Mouse (Mus musculus): ENCODE data around the gene Vmn1r170. TPM values are rescaled to one million over a fixed set of nuclear protein-coding genes. Genes with fewer than 3 reads are reported as not detected.
"Not testable (repeated sequence)": the region's sequence is repeated elsewhere in the genome, so short reads cannot be mapped to it uniquely, and the experiment has no call there.

The Vmn1r170 gene
- not detected in 2 replicates for polyA plus RNA-seq (2014; fragmentation: Nextera tagmentation; extraction: Ambion mirVana)

- H3K27me3 ChIP-seq (ENCODE audit: control insufficient read depth, insufficient read depth, low read length); DNase-seq (ENCODE audit: low spot score); H3K36me3 ChIP-seq (ENCODE audit: control insufficient read depth, insufficient read depth, low read length); H3K4me1 ChIP-seq (ENCODE audit: control insufficient read depth, insufficient read depth, low read length); H3K4me2 ChIP-seq (ENCODE audit: low read depth); H3K4me3 ChIP-seq (ENCODE audit: low read depth, low read length); ATAC-seq (ENCODE audit: insufficient read depth, low FRiP score, low TSS enrichment); H3K9ac ChIP-seq (ENCODE audit: low read length); H3K27ac ChIP-seq (ENCODE audit: low read depth, low read length); H3K9me3 ChIP-seq (ENCODE audit: control insufficient read depth, low read length): not testable (repeated sequence)
- 46% methylated on average over 1 of the region's 1 CpGs for WGBS
Measured at GRCm38 (mm10) chr7:23605875-23606274, at the start of gene Vmn1r170. Gene Vmn1r170, plus strand, starts transcription at chr7:23606175.

- DNase-seq (ENCODE audit: low spot score); H3K4me1 ChIP-seq (ENCODE audit: control insufficient read depth, insufficient read depth, low read length); H3K27me3 ChIP-seq (ENCODE audit: control insufficient read depth, insufficient read depth, low read length); H3K27ac ChIP-seq (ENCODE audit: low read depth, low read length); ATAC-seq (ENCODE audit: insufficient read depth, low FRiP score, low TSS enrichment); H3K9ac ChIP-seq (ENCODE audit: low read length); H3K4me3 ChIP-seq (ENCODE audit: low read depth, low read length); H3K4me2 ChIP-seq (ENCODE audit: low read depth); H3K36me3 ChIP-seq (ENCODE audit: control insufficient read depth, insufficient read depth, low read length); H3K9me3 ChIP-seq (ENCODE audit: control insufficient read depth, low read length): not testable (repeated sequence)
- 72% methylated on average over 1 of the region's 2 CpGs for WGBS
Measured at GRCm38 (mm10) chr7:23575226-23575625, 30.7 kb upstream of the Vmn1r170 start, which contains the start of gene Vmn1r169. Gene Vmn1r169, plus strand, starts transcription at chr7:23575526.

GRCm38 (mm10) chr7:23630422-23630821, 24.4 kb downstream of the Vmn1r170 start, which contains the start of gene Vmn1r171:
Gene Vmn1r171, plus strand, starts transcription at chr7:23630722.
- no peaks in the 10 kb centered on the region for H3K9me3 ChIP-seq (ENCODE audit: control insufficient read depth, low read length)
- H3K27ac ChIP-seq (ENCODE audit: low read depth, low read length), result no peak within 1 kb of the TSS
- H3K4me1 ChIP-seq (ENCODE audit: control insufficient read depth, insufficient read depth, low read length), result no peaks in the 10 kb centered on the region
- DNase-seq (ENCODE audit: low spot score) (no peak), ATAC-seq (ENCODE audit: insufficient read depth, low FRiP score, low TSS enrichment) (no peak)
- no peak within 1 kb of the TSS for H3K4me3 ChIP-seq (ENCODE audit: low read depth, low read length)
- H3K9ac ChIP-seq (ENCODE audit: low read length), result no peak within 1 kb of the TSS
- no peaks in the 10 kb centered on the region for H3K27me3 ChIP-seq (ENCODE audit: control insufficient read depth, insufficient read depth, low read length)
- no peaks in the 10 kb centered on the region for H3K36me3 ChIP-seq (ENCODE audit: control insufficient read depth, insufficient read depth, low read length)
- no peak within 1 kb of the TSS for H3K4me2 ChIP-seq (ENCODE audit: low read depth)

Other genes with a start within 250 kb of the Vmn1r170 start
- not detected in 2 replicates for gene Nlrp5, start 220.3 kb upstream of the Vmn1r170 start, polyA plus RNA-seq (2014; fragmentation: Nextera tagmentation; extraction: Ambion mirVana)
- gene Vmn1r167, start 99.0 kb upstream of the Vmn1r170 start, polyA plus RNA-seq (2014; fragmentation: Nextera tagmentation; extraction: Ambion mirVana), result not detected in 2 replicates
- not detected in 2 replicates for gene Vmn1r168, start 66.4 kb upstream of the Vmn1r170 start, polyA plus RNA-seq (2014; fragmentation: Nextera tagmentation; extraction: Ambion mirVana)
- not detected in 2 replicates for gene Vmn1r169, start 30.6 kb upstream of the Vmn1r170 start, polyA plus RNA-seq (2014; fragmentation: Nextera tagmentation; extraction: Ambion mirVana)
- not detected in 2 replicates for gene Vmn1r171, start 24.5 kb downstream of the Vmn1r170 start, polyA plus RNA-seq (2014; fragmentation: Nextera tagmentation; extraction: Ambion mirVana)
- not detected in 2 replicates for gene Vmn1r172, start 52.1 kb downstream of the Vmn1r170 start, polyA plus RNA-seq (2014; fragmentation: Nextera tagmentation; extraction: Ambion mirVana)
- gene Vmn1r173, start 94.5 kb downstream of the Vmn1r170 start, polyA plus RNA-seq (2014; fragmentation: Nextera tagmentation; extraction: Ambion mirVana), result not detected in 2 replicates
- not detected in 2 replicates for gene Vmn1r174, start 146.1 kb downstream of the Vmn1r170 start, polyA plus RNA-seq (2014; fragmentation: Nextera tagmentation; extraction: Ambion mirVana)
- gene Vmn1r175, start 204.5 kb downstream of the Vmn1r170 start, polyA plus RNA-seq (2014; fragmentation: Nextera tagmentation; extraction: Ambion mirVana), result not detected in 2 replicates
- gene Vmn1r176, start 231.2 kb downstream of the Vmn1r170 start, polyA plus RNA-seq (2014; fragmentation: Nextera tagmentation; extraction: Ambion mirVana), result not detected in 2 replicates